Mouse (Mus musculus): Measurements from ENCODE around the gene Glud1. TPM values are rescaled to one million over a fixed set of nuclear protein-coding genes. Genes with fewer than 3 reads are reported as not detected.
"Not testable (repeated sequence)": the region's sequence is repeated elsewhere in the genome, so short reads cannot be mapped to it uniquely, and the experiment has no call there.

Gene Glud1
- polyA plus RNA-seq, 2 experiments, result 145 to 186 TPM

DNA sequence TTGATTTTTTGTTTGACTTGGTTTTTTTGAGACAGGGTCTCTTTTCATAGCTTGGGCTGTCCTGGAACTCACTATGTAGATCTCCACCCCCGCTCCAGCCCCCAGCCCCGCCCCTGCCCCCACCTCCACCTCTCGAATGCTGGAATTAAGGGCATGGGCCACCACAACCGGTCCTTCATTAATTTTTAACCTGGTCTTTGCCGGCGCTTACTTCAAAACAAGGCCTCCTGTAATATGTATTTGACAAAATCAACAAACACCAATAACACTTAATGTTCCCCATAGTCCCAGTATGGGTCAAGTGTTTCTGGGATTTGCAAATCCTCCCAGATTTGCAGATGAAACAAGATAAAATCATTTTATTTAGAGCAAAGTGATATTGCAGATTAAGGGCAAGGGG, 49.7 kb downstream of the Glud1 start:
- ATAC-seq (ENCODE audit: insufficient read depth) (no peak), DNase-seq (ENCODE audit: low read depth in 3 of 3, low spot score in 3 of 3) (no peak)
- Histone ChIP-seq H3K4me1 (replicated peaks; ENCODE audit: control insufficient read depth in 2 of 2, insufficient read depth in 2 of 2, low read length in 1 of 2) (peaks cover 0 to 12% of the 10 kb centered on the region in 2 experiments; a peak in 2 of 4 replicates), H3K4me2 (ENCODE audit: low read depth) (no peak overlapping the region), H3K36me3 (replicated peaks; ENCODE audit: control insufficient read depth, insufficient read depth, low read depth) (no peaks in the 10 kb centered on the region), H3K4me3 (ENCODE audit: insufficient read depth in 1 of 2, low read depth in 2 of 2, low read length in 2 of 2) (no peak overlapping the region), H3K27ac (no peak overlapping the region), H3K9ac (replicated peaks) (no peak overlapping the region), H3K9me3 (ENCODE audit: control insufficient read depth, low read length) (no peaks in the 10 kb centered on the region), H3K27me3 (ENCODE audit: control insufficient read depth, insufficient read depth, low read length) (no peaks in the 10 kb centered on the region)
- no peak for TF ChIP-seq CTCF (IDR thresholded peaks at IDR 0.05; ENCODE audit: low read depth)
- TF ChIP-seq EP300 (IDR thresholded peaks at IDR 0.05; ENCODE audit: low read depth), result no peak
- 48% methylated on average over 6 of the region's 6 CpGs for WGBS (ENCODE audit: insufficient replicate concordance)

DNA sequence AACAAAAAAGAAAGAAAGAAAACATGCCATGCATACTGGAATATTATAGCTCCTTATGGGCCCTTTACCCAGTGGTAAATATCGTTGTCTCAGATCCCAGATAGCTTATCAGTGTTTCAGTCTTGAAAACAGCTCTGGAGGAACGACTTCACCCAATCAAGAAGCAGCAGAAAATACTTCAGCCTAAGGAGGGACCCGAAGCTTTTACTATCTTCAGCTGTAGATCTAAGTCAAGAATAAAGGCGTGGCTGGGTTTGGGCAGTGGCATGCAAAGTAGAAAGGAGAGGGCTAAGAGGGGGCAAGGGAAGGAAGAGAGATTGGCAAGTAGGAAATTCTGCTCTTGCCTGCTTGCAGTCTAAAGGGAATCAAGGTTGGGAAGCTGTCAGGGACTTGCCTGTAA, 51.6 kb downstream of the Glud1 start:
- Histone ChIP-seq H3K4me1 (replicated peaks; ENCODE audit: control insufficient read depth in 2 of 2, insufficient read depth in 2 of 2, low read length in 1 of 2) (peaks cover 0 to 12% of the 10 kb centered on the region in 2 experiments; a peak in 2 of 4 replicates), H3K36me3 (replicated peaks; ENCODE audit: control insufficient read depth, insufficient read depth, low read depth) (no peaks in the 10 kb centered on the region), H3K4me3 (ENCODE audit: insufficient read depth in 1 of 2, low read depth in 2 of 2, low read length in 2 of 2) (no peak overlapping the region), H3K4me2 (ENCODE audit: low read depth) (no peak overlapping the region), H3K27ac (no peak overlapping the region), H3K9me3 (ENCODE audit: control insufficient read depth, low read length) (no peaks in the 10 kb centered on the region), H3K9ac (replicated peaks) (no peak overlapping the region), H3K27me3 (ENCODE audit: control insufficient read depth, insufficient read depth, low read length) (no peaks in the 10 kb centered on the region)
- ATAC-seq (ENCODE audit: insufficient read depth) (no peak), DNase-seq (ENCODE audit: low read depth in 3 of 3, low spot score in 3 of 3) (no peak)
- WGBS (ENCODE audit: insufficient replicate concordance), result 11% methylated on average over 4 of the region's 4 CpGs
- TF ChIP-seq CTCF (IDR thresholded peaks at IDR 0.05; ENCODE audit: low read depth) (no peak), EP300 (IDR thresholded peaks at IDR 0.05; ENCODE audit: low read depth) (no peak)

DNA sequence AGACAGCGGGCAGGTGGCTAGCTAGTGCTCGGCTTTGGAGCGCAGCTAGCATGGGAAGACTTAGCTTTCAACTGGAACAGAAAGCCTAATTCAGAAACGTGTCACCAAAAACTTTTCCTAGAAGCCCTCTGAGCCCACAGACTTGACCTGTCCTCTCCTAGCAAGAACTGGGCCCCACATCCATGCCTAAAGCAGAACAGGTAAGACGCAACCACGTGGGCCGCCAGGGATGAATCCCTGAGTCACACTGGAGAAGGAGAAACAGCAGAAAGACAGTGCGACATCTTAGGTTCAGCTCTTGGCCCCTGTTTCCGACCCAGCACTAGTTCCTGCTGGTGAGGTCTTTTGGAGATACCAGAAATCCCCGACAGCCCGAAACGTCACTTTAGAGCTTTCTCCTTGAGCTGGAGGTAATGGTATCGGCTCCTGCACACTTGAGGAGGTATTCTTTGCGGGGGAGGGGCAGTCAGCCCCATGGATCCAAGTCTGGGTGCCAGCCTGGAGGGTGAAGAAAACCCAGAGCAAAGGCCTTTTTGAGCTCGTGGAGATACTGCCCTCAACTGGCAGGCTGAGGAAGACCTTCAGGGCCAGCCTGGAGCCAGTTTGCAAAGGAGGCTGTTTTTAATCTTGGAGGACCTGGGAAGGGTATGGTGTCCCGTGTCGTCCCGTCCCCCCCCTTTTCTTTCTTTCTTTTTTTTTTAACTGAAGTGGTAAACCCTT, 52.4 kb downstream of the Glud1 start:
- Histone ChIP-seq H3K4me2 (ENCODE audit: low read depth) (peak overlapping the region; percentile 63), H3K27me3 (ENCODE audit: control insufficient read depth, insufficient read depth, low read length) (no peaks in the 10 kb centered on the region), H3K4me3 (ENCODE audit: insufficient read depth in 1 of 2, low read depth in 2 of 2, low read length in 2 of 2) (peak overlapping the region in 1 of 2 experiments; percentile 26; a peak in 1 of 4 replicates), H3K36me3 (replicated peaks; ENCODE audit: control insufficient read depth, insufficient read depth, low read depth) (no peaks in the 10 kb centered on the region), H3K4me1 (replicated peaks; ENCODE audit: control insufficient read depth in 2 of 2, insufficient read depth in 2 of 2, low read length in 1 of 2) (peaks cover 0 to 11% of the 10 kb centered on the region in 2 experiments; a peak in 2 of 4 replicates), H3K27ac (no peak overlapping the region), H3K9ac (replicated peaks) (no peak overlapping the region), H3K9me3 (ENCODE audit: control insufficient read depth, low read length) (no peaks in the 10 kb centered on the region)
- DNase-seq (ENCODE audit: low read depth in 3 of 3, low spot score in 3 of 3), result peak in 1 of 3 experiments; percentile 22
- peak; percentile 65 for TF ChIP-seq CTCF (IDR thresholded peaks at IDR 0.05; ENCODE audit: low read depth)
- no peak for TF ChIP-seq EP300 (IDR thresholded peaks at IDR 0.05; ENCODE audit: low read depth)
- 0 out of 2 replicates have a peak, but pooled peaks have one; percentile 27 for ATAC-seq (ENCODE audit: insufficient read depth)
- 31% methylated on average over 18 of the region's 18 CpGs for WGBS (ENCODE audit: insufficient replicate concordance)

DNA sequence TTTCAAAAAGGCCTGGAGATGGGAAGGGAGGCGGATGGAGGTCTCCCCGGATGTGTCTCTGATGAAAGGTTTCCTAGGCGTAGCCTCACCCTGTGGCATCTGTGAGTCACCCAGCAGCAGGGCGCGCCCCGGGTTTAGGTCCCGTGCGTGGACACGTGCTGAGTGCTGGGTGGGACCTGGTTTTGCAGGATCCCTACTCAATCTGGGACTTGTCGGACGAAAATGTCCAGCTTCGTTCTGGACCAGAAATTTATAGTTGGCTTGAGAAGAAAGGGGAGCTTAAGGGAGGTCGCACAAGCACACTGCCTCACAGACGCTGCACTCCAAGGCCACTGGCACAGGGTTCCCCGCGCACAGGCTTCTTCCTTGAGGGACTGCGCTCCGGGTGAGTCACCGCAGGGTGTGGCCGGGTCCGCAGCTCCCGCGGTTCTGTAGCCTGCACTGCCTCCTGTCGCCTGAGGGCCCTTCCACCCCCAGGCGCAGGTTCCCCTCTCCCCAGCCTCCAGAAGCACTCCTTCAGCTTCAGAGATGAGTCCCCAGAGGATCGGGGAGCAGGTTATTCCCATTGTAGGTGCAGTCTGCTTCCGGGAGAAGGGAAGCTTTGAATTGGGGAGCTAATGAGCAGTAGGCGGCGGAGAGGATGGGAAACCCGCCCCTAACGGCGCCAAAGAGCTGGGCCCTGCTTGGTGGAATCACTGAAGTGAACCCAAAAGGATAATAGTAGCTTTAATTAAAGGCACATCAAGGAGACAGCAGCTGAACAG, 53.1 kb downstream of the Glud1 start:
- H3K9ac ChIP-seq (replicated peaks), result no peak overlapping the region
- WGBS (ENCODE audit: insufficient replicate concordance), result 7% methylated on average over 32 of the region's 32 CpGs
- TF ChIP-seq CTCF (IDR thresholded peaks at IDR 0.05; ENCODE audit: low read depth) (peak; percentile 36; the same call in 1 of the 2 replicates), EP300 (IDR thresholded peaks at IDR 0.05; ENCODE audit: low read depth) (no peak)
- ATAC-seq (ENCODE audit: insufficient read depth) (0 out of 2 replicates have a peak, but pooled peaks have one; percentile 23), DNase-seq (ENCODE audit: low read depth in 3 of 3, low spot score in 3 of 3) (peak in 1 of 3 experiments; percentile 6)
- H3K27ac ChIP-seq, result no peak overlapping the region
- no peaks in the 10 kb centered on the region for H3K9me3 ChIP-seq (ENCODE audit: control insufficient read depth, low read length)
- no peaks in the 10 kb centered on the region for H3K36me3 ChIP-seq (replicated peaks; ENCODE audit: control insufficient read depth, insufficient read depth, low read depth)
- H3K4me1 ChIP-seq (replicated peaks; ENCODE audit: control insufficient read depth in 2 of 2, insufficient read depth in 2 of 2, low read length in 1 of 2), result peaks cover 0 to 5% of the 10 kb centered on the region in 2 experiments; a peak in 2 of 4 replicates
- peak overlapping the region; percentile 26 to 28 for H3K4me3 ChIP-seq (ENCODE audit: insufficient read depth in 1 of 2, low read depth in 2 of 2, low read length in 2 of 2)
- H3K27me3 ChIP-seq (ENCODE audit: control insufficient read depth, insufficient read depth, low read length), result no peaks in the 10 kb centered on the region
- peak overlapping the region; percentile 63 for H3K4me2 ChIP-seq (ENCODE audit: low read depth)

DNA sequence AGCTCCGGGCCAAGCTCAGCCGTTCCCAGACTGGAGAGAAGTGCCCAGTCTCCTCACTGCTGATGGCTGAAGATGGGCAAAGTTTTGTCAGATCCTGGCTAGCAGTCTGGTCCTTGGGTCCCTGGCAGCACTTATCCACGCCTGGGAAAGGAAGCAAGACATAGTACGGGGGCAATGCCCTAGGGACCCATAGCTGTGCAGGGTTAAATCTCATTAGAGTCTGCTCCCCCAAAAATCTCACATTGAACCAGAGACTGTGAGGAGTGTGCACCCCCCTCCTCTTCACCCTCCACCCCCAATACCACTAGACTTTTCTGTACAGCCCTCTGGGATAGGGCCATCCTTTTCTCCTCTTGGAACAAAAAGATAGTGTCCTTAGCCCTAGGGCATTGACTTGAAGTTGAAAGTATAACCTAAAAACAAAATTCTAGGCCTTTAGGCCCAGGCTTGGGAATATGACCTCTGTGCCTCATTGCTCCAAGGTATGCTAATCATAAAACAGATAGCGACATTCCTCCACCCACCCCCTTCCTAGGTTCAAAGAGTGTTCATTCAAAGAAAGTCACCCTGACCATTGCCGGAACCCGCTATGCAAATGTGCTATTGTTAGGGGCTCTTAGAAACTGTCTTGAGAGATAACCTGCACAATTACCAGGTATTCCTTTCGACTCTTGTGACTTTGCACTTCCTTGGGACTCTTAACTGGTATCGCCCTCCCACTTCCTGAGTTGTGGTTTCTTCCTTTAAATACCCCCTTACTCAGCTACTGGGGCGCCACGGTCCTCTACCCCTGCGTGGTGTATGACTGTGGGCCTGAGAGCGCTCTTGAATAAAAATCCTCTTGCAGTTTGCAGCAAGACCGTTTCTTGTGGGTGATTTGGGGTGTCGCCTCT, 54.0 kb downstream of the Glud1 start:
- H3K4me1 ChIP-seq (replicated peaks; ENCODE audit: control insufficient read depth in 2 of 2, insufficient read depth in 2 of 2, low read length in 1 of 2); H3K36me3 ChIP-seq (replicated peaks; ENCODE audit: control insufficient read depth, insufficient read depth, low read depth); H3K9ac ChIP-seq (replicated peaks); H3K27me3 ChIP-seq (ENCODE audit: control insufficient read depth, insufficient read depth, low read length); DNase-seq (ENCODE audit: low read depth in 3 of 3, low spot score in 3 of 3); ATAC-seq (ENCODE audit: insufficient read depth); H3K4me2 ChIP-seq (ENCODE audit: low read depth); H3K4me3 ChIP-seq (ENCODE audit: insufficient read depth in 1 of 2, low read depth in 2 of 2, low read length in 2 of 2); H3K27ac ChIP-seq; H3K9me3 ChIP-seq (ENCODE audit: control insufficient read depth, low read length): not testable (repeated sequence)
- WGBS (ENCODE audit: insufficient replicate concordance), result 70% methylated on average over 15 of the region's 15 CpGs
